Mouse (Mus musculus) kidney, adult 2 months (tissue): ENCODE measurements around the gene Slit3.

Source experiments
- CTCF ChIP-seq: fragments of 200-500 bp; conservative IDR thresholded peaks from 2 replicates; pipeline ENCODE4 v1.5.1; 2011; ENCODE audit warnings: low read depth, mild to moderate bottlenecking, control low read depth, low read length, moderate library complexity, mixed read lengths; ENCODE audit not compliant: insufficient read depth, insufficient read length
- POLR2A ChIP-seq: fragments of 200-500 bp; IDR thresholded peaks from one replicate; pipeline ENCODE4 v1.6.1; 2011; ENCODE audit warnings: low read depth, low read length, control low read depth

DNA sequence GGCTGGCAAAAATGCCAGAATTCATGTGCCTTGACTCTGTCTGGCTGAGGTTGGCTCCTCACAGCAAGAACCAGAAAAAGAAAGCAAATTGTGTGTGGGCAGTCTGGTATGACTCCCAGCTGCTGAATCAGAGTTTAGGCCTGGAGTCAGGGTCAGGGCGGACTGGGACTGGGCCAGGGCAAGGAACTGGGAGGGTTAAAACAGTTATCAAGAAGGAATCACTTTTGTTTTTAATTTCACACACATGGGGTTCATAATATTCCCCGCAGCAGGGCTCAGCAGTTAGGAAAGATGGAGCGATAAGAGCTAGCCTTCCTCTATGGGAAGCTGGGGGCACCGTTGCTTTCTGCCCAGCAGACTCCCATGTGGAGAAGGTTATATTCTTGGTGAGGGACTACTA is 234.8 kb downstream of the Slit3 start:
- TF ChIP-seq CTCF (no peak), POLR2A (no peak)
